ENCODE assay signal across 9 mouse cellular contexts in genomic region chr5:128598760-128599364, GRCm38 (mm10). TPM values are rescaled to one million over a fixed set of nuclear protein-coding genes. Genes with fewer than 3 reads are reported as not detected.
DNase-seq lines count a peak whose midpoint lies in the region; ATAC-seq and TF ChIP-seq lines count a peak whose summit lies in the region.
"Had no signal": no experiment of that assay in that cellular context is flagged by ENCODE, and none has a peak within 500 bp of the region (broad histone marks: within the 10 kb centered on the region; RNA-seq: fewer than 3 reads in every experiment).

No protein-coding gene starts in this region.

- H3K4me3 ChIP-seq in left cerebral cortex, adult 2 months: peak overlapping the region; percentile 55
- peak overlapping the region; percentile 50 for H3K4me3 ChIP-seq in embryonic facial prominence, embryonic 11.5 days (ENCODE audit: low read depth, low read length)
- peak overlapping the region; percentile 58 for H3K4me3 ChIP-seq in hindbrain, embryonic 15.5 days
- peak overlapping the region; percentile 84 for H3K4me3 ChIP-seq in neural tube, embryonic 12.5 days
- H3K4me3 ChIP-seq: myocyte had no signal

- DNase-seq in left cerebral cortex, adult 2 months (ENCODE audit: extremely low spot score in 1 of 2, low spot score in 2 of 2): no peak
- DNase-seq in left cerebral cortex, adult 9 months (ENCODE audit: low spot score in 2 of 2): no peak
- peak; percentile 40 for DNase-seq in embryonic facial prominence, embryonic 11.5 days (ENCODE audit: low spot score)
- no peak for DNase-seq in left cerebral cortex, postnatal 14 days (ENCODE audit: low spot score in 2 of 2)
- DNase-seq in ovary, adult 18-20 months (ENCODE audit: low spot score): no peak
- no peak for DNase-seq in layer of hippocampus, adult 9-10 months (ENCODE audit: low spot score)

- no peak overlapping the region for H3K27ac ChIP-seq in left cerebral cortex, adult 2 months
- H3K27ac ChIP-seq in embryonic facial prominence, embryonic 11.5 days (replicated peaks; ENCODE audit: low read depth, low read length): peak overlapping the region; percentile 41
- peak overlapping the region; percentile 68 for H3K27ac ChIP-seq in hindbrain, embryonic 15.5 days (replicated peaks)
- H3K27ac ChIP-seq in neural tube, embryonic 12.5 days: peak overlapping the region; percentile 80

- peak overlapping the region; percentile 79 for H3K9ac ChIP-seq in embryonic facial prominence, embryonic 11.5 days (replicated peaks; ENCODE audit: low read length)
- H3K9ac ChIP-seq in hindbrain, embryonic 15.5 days: peak overlapping the region; percentile 42
- H3K9ac ChIP-seq in neural tube, embryonic 12.5 days: peak overlapping the region; percentile 68

- H3K9me3 ChIP-seq in embryonic facial prominence, embryonic 11.5 days (replicated peaks; ENCODE audit: control insufficient read depth, low read length): no peaks in the 10 kb centered on the region
- no peaks in the 10 kb centered on the region for H3K9me3 ChIP-seq in hindbrain, embryonic 15.5 days
- no peaks in the 10 kb centered on the region for H3K9me3 ChIP-seq in neural tube, embryonic 12.5 days

- no peak for TF ChIP-seq CTCF in left cerebral cortex, adult 2 months (IDR thresholded peaks at IDR 0.05)

- peak overlapping the region; percentile 86 for H3K4me2 ChIP-seq in embryonic facial prominence, embryonic 11.5 days (ENCODE audit: low read depth, low read length)
- H3K4me2 ChIP-seq in hindbrain, embryonic 15.5 days: peak overlapping the region; percentile 93
- H3K4me2 ChIP-seq in neural tube, embryonic 12.5 days (replicated peaks): peak overlapping the region; percentile 86

- peaks cover 7% of the 10 kb centered on the region for H3K4me1 ChIP-seq in embryonic facial prominence, embryonic 11.5 days (ENCODE audit: control insufficient read depth, insufficient read depth, low read length)
- H3K4me1 ChIP-seq in hindbrain, embryonic 15.5 days (replicated peaks): peaks cover 57% of the 10 kb centered on the region
- H3K4me1 ChIP-seq in neural tube, embryonic 12.5 days: peaks cover 76% of the 10 kb centered on the region

- no peaks in the 10 kb centered on the region for H3K36me3 ChIP-seq in embryonic facial prominence, embryonic 11.5 days (replicated peaks; ENCODE audit: control insufficient read depth, insufficient read depth, low read depth, low read length)
- H3K36me3 ChIP-seq in hindbrain, embryonic 15.5 days: no peaks in the 10 kb centered on the region
- no peaks in the 10 kb centered on the region for H3K36me3 ChIP-seq in neural tube, embryonic 12.5 days

- intact Hi-C loops in left cerebral cortex, adult 2 months (cut with DNase I): loop anchor here (2.0 to 5.0 kb wide), 2 partner anchors 62 to 72 kb away; no protein-coding TSS in a partner anchor
- intact Hi-C loops in left cerebral cortex, postnatal 14 days (cut with DNase I): loop anchor here (5.0 kb wide), 1 partner anchor 77 kb away; no protein-coding TSS in a partner anchor

- peaks cover 7% of the 10 kb centered on the region; the same call in 1 of the 2 replicates for H3K27me3 ChIP-seq in embryonic facial prominence, embryonic 11.5 days (ENCODE audit: control insufficient read depth, insufficient read depth, low read length)
- peaks cover 16% of the 10 kb centered on the region for H3K27me3 ChIP-seq in hindbrain, embryonic 15.5 days
- H3K27me3 ChIP-seq in neural tube, embryonic 12.5 days (replicated peaks): no peaks in the 10 kb centered on the region; the same call in 1 of the 2 replicates

- 0% methylated on average over 20 of the region's 20 CpGs for WGBS in embryonic facial prominence, embryonic 11.5 days
- WGBS in hindbrain, embryonic 15.5 days: 1% methylated on average over 20 of the region's 20 CpGs
- under 1% methylated on average over 20 of the region's 20 CpGs for WGBS in neural tube, embryonic 12.5 days

- ATAC-seq in embryonic facial prominence, embryonic 11.5 days (replicated peaks; ENCODE audit: insufficient number of reproducible peaks, low FRiP score, low TSS enrichment, low read depth): no peak
- ATAC-seq in hindbrain, embryonic 15.5 days (ENCODE audit: low FRiP score, low read depth): peak; percentile 16; the same call in 1 of the 2 replicates
- peak; percentile 4; the same call in 1 of the 2 replicates for ATAC-seq in neural tube, embryonic 12.5 days (ENCODE audit: low FRiP score, low read depth)

RNA-seq across cellular contexts. Expression of gene Fzd10, which starts 1.8 kb away (rescaled TPM):
- total RNA-seq in left cerebral cortex, adult 2 months (2021): 1 to 10 TPM; 1.9 to 3.0 TPM
- polyA plus RNA-seq in embryonic facial prominence, embryonic 11.5 days (2014; fragmentation: Nextera tagmentation; extraction: Ambion mirVana): 5.5 and 5.6 TPM in 2 replicates
- 4.4 and 5.8 TPM in 2 replicates for polyA plus RNA-seq in hindbrain, embryonic 15.5 days (2015; fragmentation: Nextera tagmentation; extraction: Ambion mirVana)
- 20.4 and 23.1 TPM in 2 replicates for polyA plus RNA-seq in neural tube, embryonic 12.5 days (2016; fragmentation: Nextera tagmentation; extraction: Ambion mirVana)
- 1 to 10 TPM; 6.3 to 9.5 TPM for total RNA-seq in left cerebral cortex, postnatal 14 days (2021)
- polyA plus RNA-seq: myocyte had no signal
